Mouse (Mus musculus) frontal cortex, postnatal 10 days (tissue): ENCODE measurements around the gene Lrrk1.

ENCODE experiments used
- DNase-seq, 2 experiments: peaks; one replicate each; pipeline ENCODE4 v3.0.0; 2022; ENCODE audit warnings: low spot score in 2 of 2, mixed read lengths in 1 of 2

Gene Lrrk1

GRCm38 (mm10) chr7:66387813-66388521 lies at the start of gene Lrrk1:
Lrrk1 (minus strand) TSS chr7:66388350.
- peak in 1 of 2 experiments; percentile 16 for DNase-seq

GRCm38 (mm10) chr7:66434453-66434935 lies 46.3 kb upstream of the Lrrk1 start:
- peak; percentile 20 to 64 for DNase-seq

- no peak for DNase-seq
Observed at GRCm38 (mm10) chr7:66427437-66428161, 39.4 kb upstream of the Lrrk1 start, which contains the start of gene Aldh1a3. Aldh1a3 (minus strand) TSS chr7:66427517.

GRCm38 (mm10) chr7:66427053-66427436 lies 38.9 kb upstream of the Lrrk1 start:
- DNase-seq, result no peak

- no peak for DNase-seq
Observed at GRCm38 (mm10) chr7:66421903-66422302, 33.8 kb upstream of the Lrrk1 start.

- DNase-seq, result no peak
Observed at GRCm38 (mm10) chr7:66418981-66419380, 30.8 kb upstream of the Lrrk1 start.

- DNase-seq, result no peak
Observed at GRCm38 (mm10) chr7:66416829-66417228, 28.7 kb upstream of the Lrrk1 start.

GRCm38 (mm10) chr7:66413093-66413492 lies 24.9 kb upstream of the Lrrk1 start:
- DNase-seq, result no peak

- no peak for DNase-seq
Observed at GRCm38 (mm10) chr7:66409433-66409832, 21.3 kb upstream of the Lrrk1 start.

- DNase-seq, result no peak
Observed at GRCm38 (mm10) chr7:66406971-66407370, 18.8 kb upstream of the Lrrk1 start.

GRCm38 (mm10) chr7:66405951-66406721 lies 18.0 kb upstream of the Lrrk1 start:
- DNase-seq, result no peak

- DNase-seq, result no peak
Observed at GRCm38 (mm10) chr7:66405541-66405940, 17.4 kb upstream of the Lrrk1 start.

GRCm38 (mm10) chr7:66404802-66405201 lies 16.7 kb upstream of the Lrrk1 start:
- DNase-seq, result no peak

- no peak for DNase-seq
Observed at GRCm38 (mm10) chr7:66404141-66404540, 16.0 kb upstream of the Lrrk1 start.

- no peak for DNase-seq
Observed at GRCm38 (mm10) chr7:66402876-66403275, 14.7 kb upstream of the Lrrk1 start.

GRCm38 (mm10) chr7:66401605-66402004 lies 13.5 kb upstream of the Lrrk1 start:
- no peak for DNase-seq

- DNase-seq, result no peak
Observed at GRCm38 (mm10) chr7:66397288-66397687, 9.1 kb upstream of the Lrrk1 start.

- DNase-seq, result peak; percentile 22 to 56
Observed at GRCm38 (mm10) chr7:66388621-66389532, 727 bp upstream of the Lrrk1 start.

GRCm38 (mm10) chr7:66387419-66387812 lies 734 bp downstream of the Lrrk1 start:
- no peak for DNase-seq

- no peak for DNase-seq
Observed at GRCm38 (mm10) chr7:66386411-66386810, 1.7 kb downstream of the Lrrk1 start.

- no peak for DNase-seq
Observed at GRCm38 (mm10) chr7:66385826-66386225, 2.3 kb downstream of the Lrrk1 start.
